Mouse (Mus musculus) neural tube, embryonic 10.5 days (tissue): ENCODE data around the gene Grhpr.
"Not testable (repeated sequence)": the region's sequence is repeated elsewhere in the genome, so short reads cannot be mapped to it uniquely, and the experiment has no call there.

Experiments used
- DNase-seq: peaks from one replicate; pipeline ENCODE4 v3.0.0-alpha.2; 2017; ENCODE audit warnings: low spot score; ENCODE audit errors: extremely low spot score

Grhpr gene

GRCm38 (mm10) chr4:44973871-44974270, 7.3 kb upstream of the Grhpr start:
- DNase-seq: no peak

- no peak for DNase-seq
Measured at GRCm38 (mm10) chr4:44974331-44974730, 6.9 kb upstream of the Grhpr start.

- DNase-seq: no peak
Measured at GRCm38 (mm10) chr4:44976026-44976615, 5.1 kb upstream of the Grhpr start.

- DNase-seq: no peak
Measured at GRCm38 (mm10) chr4:44976921-44977710, 4.1 kb upstream of the Grhpr start.

- no peak for DNase-seq
Measured at GRCm38 (mm10) chr4:44978175-44978574, 3.0 kb upstream of the Grhpr start.

GRCm38 (mm10) chr4:44979794-44980338, 1.3 kb upstream of the Grhpr start:
- no peak for DNase-seq

GRCm38 (mm10) chr4:44981974-44982287, 736 bp downstream of the Grhpr start:
- no peak for DNase-seq

GRCm38 (mm10) chr4:44982440-44983130, 1.4 kb downstream of the Grhpr start:
- no peak for DNase-seq

- no peak for DNase-seq
Measured at GRCm38 (mm10) chr4:44983131-44983740, 2.0 kb downstream of the Grhpr start.

GRCm38 (mm10) chr4:44990560-44990959, 9.4 kb downstream of the Grhpr start:
- no peak for DNase-seq

- not testable (repeated sequence) for DNase-seq
Measured at GRCm38 (mm10) chr4:44992330-44992729, 11.1 kb downstream of the Grhpr start.

- DNase-seq: not testable (repeated sequence)
Measured at GRCm38 (mm10) chr4:44993179-44993578, 12.0 kb downstream of the Grhpr start.

GRCm38 (mm10) chr4:44993847-44994246, 12.7 kb downstream of the Grhpr start:
- DNase-seq: no peak

GRCm38 (mm10) chr4:44994776-44995175, 13.6 kb downstream of the Grhpr start:
- no peak for DNase-seq

- no peak for DNase-seq
Measured at GRCm38 (mm10) chr4:44998071-44998470, 16.9 kb downstream of the Grhpr start.

- DNase-seq: no peak
Measured at GRCm38 (mm10) chr4:45000001-45000400, 18.8 kb downstream of the Grhpr start.

GRCm38 (mm10) chr4:45005452-45005851, 24.3 kb downstream of the Grhpr start:
- no peak for DNase-seq

- no peak for DNase-seq
Measured at GRCm38 (mm10) chr4:45010806-45011415, 29.7 kb downstream of the Grhpr start.

- DNase-seq: no peak
Measured at GRCm38 (mm10) chr4:45011581-45012104, 30.4 kb downstream of the Grhpr start.

- peak; percentile 98 for DNase-seq
Measured at GRCm38 (mm10) chr4:45012105-45012975, 31.1 kb downstream of the Grhpr start, which contains the start of gene Zbtb5. Gene Zbtb5, minus strand, starts transcription at chr4:45012412.
